ENCODE assay signal across 18 mouse cellular contexts in genomic region chr2:105749111-105749510, GRCm38 (mm10).
DNase-seq lines count a peak whose midpoint lies in the region; ATAC-seq and TF ChIP-seq lines count a peak whose summit lies in the region.
"Had no signal": no experiment of that assay in that cellular context is flagged by ENCODE, and none has a peak within 500 bp of the region (broad histone marks: within the 10 kb centered on the region; RNA-seq: fewer than 3 reads in every experiment).

No protein-coding gene starts in this region.

- H3K9ac ChIP-seq in kidney, embryonic 15.5 days, result no peak overlapping the region
- no peak overlapping the region for H3K9ac ChIP-seq in liver, embryonic 16.5 days (ENCODE audit: low read depth, low read length)
- H3K9ac ChIP-seq in intestine, postnatal 0 days (ENCODE audit: low read depth, low read length), result no peak overlapping the region
- no peak overlapping the region for H3K9ac ChIP-seq in liver, postnatal 0 days (replicated peaks)
- H3K9ac ChIP-seq: forebrain, embryonic 13.5 days; forebrain, postnatal 0 days; heart, embryonic 13.5 days had no signal

- H3K9me3 ChIP-seq in kidney, embryonic 15.5 days (replicated peaks), result no peaks in the 10 kb centered on the region
- H3K9me3 ChIP-seq in liver, embryonic 16.5 days (replicated peaks; ENCODE audit: control insufficient read depth, low read length), result no peaks in the 10 kb centered on the region
- no peaks in the 10 kb centered on the region for H3K9me3 ChIP-seq in intestine, postnatal 0 days (ENCODE audit: control insufficient read depth)
- no peaks in the 10 kb centered on the region for H3K9me3 ChIP-seq in liver, postnatal 0 days (ENCODE audit: low read length)
- H3K9me3 ChIP-seq: embryonic facial prominence, embryonic 10.5 days; forebrain, embryonic 13.5 days; heart, embryonic 13.5 days had no signal

- no peak for ATAC-seq in kidney, embryonic 15.5 days (replicated peaks; ENCODE audit: low FRiP score)
- peak; percentile 64 for ATAC-seq in liver, embryonic 16.5 days (ENCODE audit: low read depth)
- ATAC-seq in intestine, postnatal 0 days, result peak; percentile 45; the same call in 1 of the 2 replicates
- ATAC-seq in liver, postnatal 0 days, result peak; percentile 75
- no peak for ATAC-seq in frontal cortex, adult (ENCODE audit: low TSS enrichment)
- ATAC-seq: forebrain, embryonic 13.5 days; forebrain, postnatal 0 days had no signal

- TF ChIP-seq EP300 in liver, postnatal 0 days (IDR thresholded peaks at IDR 0.05; ENCODE audit: low read depth), result no peak

- no peaks in the 10 kb centered on the region for H3K27me3 ChIP-seq in kidney, embryonic 15.5 days
- no peaks in the 10 kb centered on the region for H3K27me3 ChIP-seq in liver, embryonic 16.5 days (ENCODE audit: control insufficient read depth, insufficient read depth, low read depth, low read length)
- no peaks in the 10 kb centered on the region for H3K27me3 ChIP-seq in intestine, postnatal 0 days (replicated peaks; ENCODE audit: control insufficient read depth, insufficient read depth, low read length)
- H3K27me3 ChIP-seq in liver, postnatal 0 days (ENCODE audit: insufficient read depth, low read length), result no peaks in the 10 kb centered on the region
- H3K27me3 ChIP-seq: forebrain, embryonic 13.5 days; heart, embryonic 13.5 days had no signal

- no peak overlapping the region for H3K4me2 ChIP-seq in kidney, embryonic 15.5 days
- no peak overlapping the region for H3K4me2 ChIP-seq in liver, embryonic 16.5 days (ENCODE audit: low read depth, low read length)
- H3K4me2 ChIP-seq in intestine, postnatal 0 days (replicated peaks; ENCODE audit: low read depth), result no peak overlapping the region; the same call in 1 of the 2 replicates
- H3K4me2 ChIP-seq in liver, postnatal 0 days (ENCODE audit: low read depth, low read length), result no peak overlapping the region
- H3K4me2 ChIP-seq: forebrain, embryonic 13.5 days; heart, embryonic 13.5 days had no signal

- 84% methylated on average over 5 of the region's 5 CpGs for WGBS in kidney, embryonic 15.5 days
- WGBS in liver, embryonic 16.5 days (ENCODE audit: insufficient replicate concordance), result 67% methylated on average over 5 of the region's 5 CpGs
- 53% methylated on average over 5 of the region's 5 CpGs for WGBS in intestine, postnatal 0 days
- 64% methylated on average over 5 of the region's 5 CpGs for WGBS in liver, postnatal 0 days (ENCODE audit: insufficient replicate concordance)

- H3K4me3 ChIP-seq in kidney, embryonic 15.5 days (replicated peaks), result no peak overlapping the region
- H3K4me3 ChIP-seq in liver, embryonic 16.5 days (ENCODE audit: low read depth, low read length), result no peak overlapping the region
- no peak overlapping the region for H3K4me3 ChIP-seq in intestine, postnatal 0 days (ENCODE audit: low read depth, low read length)
- H3K4me3 ChIP-seq in liver, postnatal 0 days (ENCODE audit: low read depth, low read length), result no peak overlapping the region
- H3K4me3 ChIP-seq: embryonic facial prominence, embryonic 10.5 days; forebrain, embryonic 13.5 days; heart, embryonic 13.5 days had no signal

- no peaks in the 10 kb centered on the region for H3K4me1 ChIP-seq in kidney, embryonic 15.5 days
- H3K4me1 ChIP-seq in liver, embryonic 16.5 days (ENCODE audit: control insufficient read depth, low read depth, low read length), result no peaks in the 10 kb centered on the region
- 0 out of 2 replicates have a peak, but pooled peaks cover 3% of the 10 kb centered on the region for H3K4me1 ChIP-seq in intestine, postnatal 0 days (replicated peaks; ENCODE audit: control insufficient read depth, insufficient read depth, low read length)
- peaks cover 5% of the 10 kb centered on the region; the same call in 1 of the 2 replicates for H3K4me1 ChIP-seq in liver, postnatal 0 days (ENCODE audit: insufficient read depth)
- H3K4me1 ChIP-seq: embryonic facial prominence, embryonic 10.5 days; heart, embryonic 13.5 days had no signal

- no peak for TF ChIP-seq CTCF in intestine, postnatal 0 days (IDR thresholded peaks at IDR 0.05; ENCODE audit: low read depth)
- TF ChIP-seq CTCF in liver, postnatal 0 days (IDR thresholded peaks at IDR 0.05; ENCODE audit: low read depth), result no peak

- peak; percentile 33 for DNase-seq in kidney, adult 9 months
- no peak for DNase-seq in liver
- DNase-seq in liver, postnatal 0 days, result peak; percentile 14
- DNase-seq: adrenal gland, adult 8-10 months; adrenal gland, postnatal 36 days; cerebellum, adult 2 months; cerebellum, postnatal 10 days; forebrain, postnatal 0 days; gastrocnemius, postnatal 36 days; heart, adult 11 months; heart, postnatal 36 days had no signal

- no peaks in the 10 kb centered on the region for H3K36me3 ChIP-seq in kidney, embryonic 15.5 days
- no peaks in the 10 kb centered on the region for H3K36me3 ChIP-seq in liver, embryonic 16.5 days (ENCODE audit: control insufficient read depth, insufficient read depth)
- H3K36me3 ChIP-seq in intestine, postnatal 0 days (ENCODE audit: control insufficient read depth, insufficient read depth), result no peaks in the 10 kb centered on the region
- H3K36me3 ChIP-seq in liver, postnatal 0 days (replicated peaks; ENCODE audit: insufficient read depth, low read length), result no peaks in the 10 kb centered on the region
- H3K36me3 ChIP-seq: embryonic facial prominence, embryonic 10.5 days; heart, embryonic 13.5 days had no signal

- H3K27ac ChIP-seq in kidney, embryonic 15.5 days, result no peak overlapping the region
- no peak overlapping the region for H3K27ac ChIP-seq in liver, embryonic 16.5 days (ENCODE audit: low read length)
- no peak overlapping the region for H3K27ac ChIP-seq in intestine, postnatal 0 days (ENCODE audit: low read depth, low read length)
- no peak overlapping the region for H3K27ac ChIP-seq in liver, postnatal 0 days (ENCODE audit: low read depth)
- H3K27ac ChIP-seq: embryonic facial prominence, embryonic 10.5 days; forebrain, embryonic 13.5 days; heart, embryonic 13.5 days had no signal

Comparison
In these comparisons a context has a peak if more than half of its experiments do, and no peak if none do; other contexts are left out.
1. ATAC-seq: peak in liver, embryonic 16.5 days (single experiment), intestine, postnatal 0 days (single experiment) and liver, postnatal 0 days (single experiment); none in kidney, embryonic 15.5 days (single experiment) and frontal cortex, adult (single experiment).